ENCODE assay signal across 8 mouse cellular contexts in the genomic region with DNA sequence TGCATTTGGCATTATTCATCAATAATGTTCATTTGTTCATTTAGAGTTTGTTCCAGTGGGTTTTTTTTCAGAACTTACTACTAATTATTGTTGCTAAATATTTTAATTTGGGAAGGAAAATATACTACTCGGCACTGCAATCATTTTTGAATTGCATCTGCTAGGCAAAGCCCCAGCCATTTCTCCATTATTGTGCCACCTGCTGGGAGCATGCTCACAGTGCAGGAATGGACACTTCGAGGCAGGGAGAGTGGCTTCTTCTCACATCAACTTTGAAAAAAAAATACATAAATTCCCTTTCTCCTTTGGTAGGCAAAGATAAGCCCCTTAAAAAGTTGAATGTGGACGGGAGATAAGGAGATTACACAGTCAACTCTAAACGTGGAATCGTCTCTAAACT.
DNase-seq lines count a peak whose midpoint lies in the region; ATAC-seq lines count a peak whose summit lies in the region.

No protein-coding gene starts in this region.

- H3K27ac ChIP-seq in limb, embryonic 11.5 days (replicated peaks; ENCODE audit: low read depth, low read length) = no peak overlapping the region
- no peak overlapping the region for H3K27ac ChIP-seq in limb, embryonic 10.5 days

- H3K4me3 ChIP-seq in limb, embryonic 11.5 days (ENCODE audit: low read depth, low read length) = no peak overlapping the region
- no peak overlapping the region for H3K4me3 ChIP-seq in limb, embryonic 10.5 days

- no peak overlapping the region for H3K9ac ChIP-seq in limb, embryonic 11.5 days (ENCODE audit: low read length)

- 79% methylated on average over 5 of the region's 5 CpGs for WGBS in limb, embryonic 11.5 days
- 82% methylated on average over 5 of the region's 5 CpGs for WGBS in limb, embryonic 10.5 days

- no peak for ATAC-seq in limb, embryonic 11.5 days (ENCODE audit: insufficient number of reproducible peaks, low FRiP score, low TSS enrichment, low read depth)
- no peak for ATAC-seq in CD4-positive, CD25-positive, alpha-beta regulatory T cell, adult 4 months
- no peak for ATAC-seq in megakaryocyte-erythroid progenitor cell, adult 5-6 weeks (replicated peaks; ENCODE audit: low FRiP score, low TSS enrichment, poor library complexity, severe bottlenecking)

- H3K36me3 ChIP-seq in limb, embryonic 11.5 days (ENCODE audit: control insufficient read depth, insufficient read depth, low read length) = no peaks in the 10 kb centered on the region
- no peaks in the 10 kb centered on the region for H3K36me3 ChIP-seq in limb, embryonic 10.5 days

- intact Hi-C loops in left cerebral cortex, postnatal 10 days (cut with DNase I) = no loop called here

- H3K4me2 ChIP-seq in limb, embryonic 11.5 days (ENCODE audit: low read depth, severe bottlenecking) = no peak overlapping the region

- DNase-seq in cerebellum, adult 9-10 months = peak; percentile 28
- DNase-seq in cerebellum, adult 11-12 months = no peak
- DNase-seq in limb, embryonic 11.5 days (ENCODE audit: low spot score) = peak; percentile 28
- no peak for DNase-seq in limb, embryonic 10.5 days (ENCODE audit: low spot score)
- DNase-seq in cerebellum, postnatal 25 days = peak; percentile 30 to 70
- peak; percentile 17 to 30 for DNase-seq in left cerebral cortex, postnatal 10 days (ENCODE audit: extremely low spot score in 1 of 2, low spot score in 2 of 2)

- H3K4me1 ChIP-seq in limb, embryonic 11.5 days (ENCODE audit: control insufficient read depth, insufficient read depth, low read length) = no peaks in the 10 kb centered on the region
- H3K4me1 ChIP-seq in limb, embryonic 10.5 days = no peaks in the 10 kb centered on the region

- H3K27me3 ChIP-seq in limb, embryonic 11.5 days (ENCODE audit: control insufficient read depth, insufficient read depth, low read length) = no peaks in the 10 kb centered on the region
- no peaks in the 10 kb centered on the region for H3K27me3 ChIP-seq in limb, embryonic 10.5 days (ENCODE audit: low read depth, poor library complexity, severe bottlenecking)

- H3K9me3 ChIP-seq in limb, embryonic 11.5 days (ENCODE audit: control insufficient read depth, low read length) = no peaks in the 10 kb centered on the region
- H3K9me3 ChIP-seq in limb, embryonic 10.5 days (replicated peaks) = no peaks in the 10 kb centered on the region

Comparison
In these comparisons a context has a peak if more than half of its experiments do, and no peak if none do; other contexts are left out.
1. DNase-seq: peak in cerebellum, adult 9-10 months (single experiment), limb, embryonic 11.5 days (single experiment), cerebellum, postnatal 25 days (2 of 2) and left cerebral cortex, postnatal 10 days (2 of 2); none in cerebellum, adult 11-12 months (single experiment) and limb, embryonic 10.5 days (single experiment).